Mouse (Mus musculus) ES-Bruce4 (cell line): ENCODE measurements around the gene B430305J03Rik.

Experiments used
- EP300 ChIP-seq: IDR thresholded peaks from 2 replicates; pipeline ENCODE4 v1.6.1; 2011; ENCODE audit warnings: low read depth, low read length; ENCODE audit not compliant: insufficient read depth
- POLR2A ChIP-seq: IDR thresholded peaks from one replicate; pipeline ENCODE4 v1.8.1; 2011; ENCODE audit warnings: low read length; ENCODE audit not compliant: insufficient read depth

GRCm38 (mm10) chr3:61358756-61359293, 6.9 kb downstream of the B430305J03Rik start:
- no peak for TF ChIP-seq POLR2A
- no peak for TF ChIP-seq EP300
